Mouse (Mus musculus): ENCODE results near the gene Zfp36.
A peak's percentile ranks its signal among the peaks of the same experiment; 100 is the strongest.

GRCm38 (mm10) chr7:28344637-28345036, 35.4 kb downstream of the Zfp36 start:
- TF ChIP-seq CTCF (IDR thresholded peaks at IDR 0.05; ENCODE audit: low read depth), result peak; percentile 92
- TF ChIP-seq EP300 (optimal IDR thresholded peaks at IDR 0.05), result no peak
